Mouse (Mus musculus) T-helper 1 cell (primary cell): ENCODE measurements around the gene Cacna1a.

ENCODE experiments used
- in situ Hi-C: fragments of 300-600 bp; cut with MboI, MseI; formaldehyde crosslinking; loops from one replicate; pipeline ENCODE4 v1.15.1; 2025; ENCODE audit warnings: high pct_unique_total_duplicates

Cacna1a gene

DNA sequence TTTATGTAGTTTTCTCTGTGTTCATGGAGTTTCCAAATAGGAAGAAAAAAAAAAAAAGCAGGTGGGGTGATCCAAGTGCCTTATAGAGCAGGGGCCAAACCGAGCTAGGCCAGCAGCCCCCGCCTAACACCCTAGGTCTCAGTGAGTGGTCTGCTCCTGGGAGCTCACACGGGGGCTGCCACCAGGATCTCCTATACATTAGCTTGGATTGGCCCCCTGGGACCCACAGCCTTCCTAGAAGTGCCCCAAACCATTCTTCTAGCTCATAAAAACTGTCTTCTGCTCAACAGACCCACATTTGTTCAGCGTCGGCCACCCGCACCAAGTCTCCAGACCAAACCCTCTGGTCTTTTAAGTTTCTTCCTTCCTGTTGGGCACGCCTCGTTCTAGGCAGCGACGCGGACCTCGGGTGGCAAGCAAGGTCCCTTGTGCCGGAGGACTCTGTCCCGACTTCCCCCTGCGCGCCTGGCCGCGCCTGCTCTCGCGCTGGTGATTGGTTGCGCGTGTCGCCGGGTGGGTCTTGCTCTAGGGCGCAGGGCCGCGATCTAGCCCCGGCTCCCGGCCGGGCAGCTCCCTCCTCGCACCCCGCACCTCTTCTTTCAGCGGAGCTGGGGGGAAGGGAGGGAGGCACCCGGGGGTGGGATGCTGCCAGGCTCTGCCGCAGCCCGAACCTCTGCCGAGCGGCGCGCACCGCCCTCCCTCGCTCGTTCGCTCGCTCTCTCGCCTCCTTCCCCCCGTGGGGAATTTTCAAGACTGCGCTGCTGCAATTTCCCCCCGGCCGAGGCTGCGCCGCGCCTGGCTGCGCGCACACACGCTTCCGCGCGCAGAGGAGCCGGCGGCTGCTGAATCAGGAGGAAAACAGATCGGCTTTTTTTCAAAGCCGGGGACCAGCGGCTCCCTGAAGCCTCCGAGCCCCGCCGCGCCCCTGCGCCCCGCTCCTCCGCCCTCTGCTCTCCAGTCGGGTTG lies 25.9 kb downstream of the Cacna1a start:
- in situ Hi-C loops: no loop called here

DNA sequence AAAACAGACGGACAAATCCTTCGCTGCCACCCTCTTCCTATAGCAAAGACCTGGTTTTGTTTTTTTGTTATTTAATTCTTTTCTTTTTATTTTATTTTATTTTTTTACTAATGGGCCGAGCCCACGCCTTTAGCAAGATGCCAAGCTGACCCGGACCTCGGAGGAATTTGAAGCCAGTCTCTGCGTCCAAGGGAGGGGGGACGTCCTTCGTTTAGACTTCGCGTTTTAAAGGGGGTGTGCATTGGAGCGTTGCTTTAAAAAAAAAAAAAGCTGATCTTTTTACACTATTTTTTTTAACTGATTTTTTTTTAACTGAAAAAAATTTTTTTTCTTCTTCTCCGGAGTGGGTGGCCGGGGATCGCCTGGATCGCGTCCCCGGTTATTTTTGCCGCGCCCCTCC lies 26.7 kb downstream of the Cacna1a start:
- in situ Hi-C loops: no loop called here

DNA sequence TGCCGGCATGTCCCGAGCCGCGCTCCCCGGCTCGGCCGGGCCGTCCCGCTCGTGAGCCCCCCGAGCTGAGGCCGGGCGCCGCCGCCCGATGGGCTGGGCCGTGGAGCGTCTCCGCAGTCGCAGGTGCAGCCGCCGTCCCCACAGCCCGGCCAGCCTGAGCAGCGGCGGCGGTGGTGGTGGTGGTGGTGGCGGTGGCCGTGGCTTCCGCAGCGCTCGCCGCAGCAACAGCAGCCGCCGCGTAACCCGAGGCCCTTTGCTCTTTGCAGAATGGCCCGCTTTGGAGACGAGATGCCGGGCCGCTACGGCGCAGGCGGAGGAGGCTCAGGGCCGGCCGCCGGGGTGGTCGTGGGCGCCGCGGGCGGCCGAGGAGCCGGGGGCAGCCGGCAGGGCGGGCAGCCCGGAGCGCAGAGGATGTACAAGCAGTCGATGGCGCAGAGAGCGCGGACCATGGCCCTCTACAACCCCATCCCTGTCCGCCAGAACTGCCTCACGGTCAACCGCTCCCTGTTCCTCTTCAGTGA lies 27.2 kb downstream of the Cacna1a start:
- in situ Hi-C loops: no loop called here

DNA sequence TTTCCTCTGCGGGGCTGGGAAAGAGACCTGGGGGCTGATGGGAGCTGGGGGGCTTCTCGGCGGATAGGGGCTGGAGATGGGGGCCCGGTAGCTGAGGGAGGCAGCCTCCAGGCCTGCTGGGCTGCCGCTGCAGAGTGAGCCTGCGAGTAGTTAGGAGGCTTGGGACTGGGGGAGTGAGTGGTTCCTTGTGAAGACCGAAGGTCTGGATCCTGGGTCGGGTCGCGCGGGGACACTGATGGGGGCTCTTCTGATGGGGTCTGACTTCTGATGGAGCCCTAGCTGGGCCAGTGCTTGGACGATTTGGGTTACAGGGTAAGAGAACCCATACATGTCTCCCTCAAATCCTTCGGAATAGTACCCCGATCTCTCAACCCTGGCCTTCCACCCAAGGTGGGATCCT lies 27.8 kb downstream of the Cacna1a start:
- in situ Hi-C loops: no loop called here

DNA sequence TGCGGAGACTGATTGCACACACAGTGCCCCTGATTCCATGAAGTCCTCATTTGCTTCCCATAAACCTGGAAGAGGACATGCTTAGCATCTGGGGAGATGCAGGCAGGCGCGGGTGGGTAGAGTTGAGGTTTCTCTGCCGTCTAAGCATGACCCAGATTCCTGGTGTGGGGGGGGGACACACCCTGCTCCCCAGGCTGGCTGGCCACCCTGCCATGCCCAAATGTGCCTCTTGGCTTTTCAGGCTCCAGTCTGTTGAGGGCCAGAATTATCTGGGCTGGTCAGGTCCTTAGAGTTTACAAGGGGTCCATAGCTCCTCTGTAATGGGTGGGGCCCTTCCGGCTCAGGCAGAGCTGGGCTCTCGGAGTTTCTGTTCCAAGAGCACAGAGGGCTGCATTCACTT lies 28.7 kb downstream of the Cacna1a start:
- in situ Hi-C loops: no loop called here

DNA sequence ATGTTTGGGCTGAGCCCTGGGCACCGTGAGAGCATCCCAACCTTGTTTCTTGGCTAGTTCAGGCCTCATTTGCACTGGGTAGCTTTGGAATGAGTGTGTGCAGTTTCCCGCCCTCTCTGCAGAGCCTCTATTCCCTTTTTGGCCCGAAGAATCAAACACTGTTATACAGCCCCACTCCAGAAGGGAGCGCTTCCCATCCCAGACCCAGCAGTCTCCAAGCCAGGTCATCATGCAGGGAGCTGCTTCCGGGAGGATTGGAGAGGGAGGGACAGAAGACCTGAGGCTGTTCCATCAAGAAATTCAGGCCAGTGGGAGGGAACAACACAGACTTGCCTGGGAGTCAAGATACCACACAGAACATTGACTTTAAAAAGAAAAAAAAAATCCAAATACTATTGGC lies 29.6 kb downstream of the Cacna1a start:
- in situ Hi-C loops: no loop called here

DNA sequence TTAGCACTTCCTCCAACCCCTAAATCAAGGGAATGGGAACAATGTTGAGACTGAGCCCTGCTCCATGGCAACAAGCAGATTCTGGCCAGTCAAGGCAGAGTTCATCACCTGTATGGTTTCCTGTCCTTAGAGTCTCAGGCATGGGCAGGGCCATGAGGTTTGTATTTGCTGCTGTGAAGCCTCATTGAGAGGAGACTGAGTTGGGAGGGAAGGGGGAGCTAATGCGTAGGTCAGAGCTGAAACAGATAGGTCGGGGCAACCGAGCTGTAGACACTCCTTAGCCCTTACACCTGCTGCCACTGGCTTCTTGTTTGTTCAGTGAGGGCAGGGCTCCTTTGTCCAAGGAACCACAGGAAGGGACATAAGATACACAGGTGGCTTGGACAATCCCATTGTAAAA lies 36.2 kb downstream of the Cacna1a start:
- in situ Hi-C loops: no loop called here

DNA sequence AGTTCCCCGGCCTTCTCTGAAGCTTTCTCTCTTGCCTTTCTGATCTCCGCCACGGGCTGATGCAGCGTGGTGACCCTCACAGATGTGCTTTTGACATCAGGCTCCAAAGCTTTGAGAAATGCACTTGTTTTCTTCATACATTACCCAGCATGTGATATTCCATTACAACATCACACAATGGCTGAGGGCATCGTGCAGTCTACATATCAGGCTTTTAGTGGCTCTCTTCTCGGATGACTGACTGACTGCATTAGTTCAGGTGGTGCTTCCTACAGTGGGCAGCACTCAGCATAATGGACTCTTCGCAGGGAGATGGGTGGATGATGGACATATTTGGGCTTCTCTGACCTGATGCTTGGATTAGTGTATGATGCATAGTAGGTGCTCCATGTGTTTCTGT lies 37.8 kb downstream of the Cacna1a start:
- in situ Hi-C loops: no loop called here

DNA sequence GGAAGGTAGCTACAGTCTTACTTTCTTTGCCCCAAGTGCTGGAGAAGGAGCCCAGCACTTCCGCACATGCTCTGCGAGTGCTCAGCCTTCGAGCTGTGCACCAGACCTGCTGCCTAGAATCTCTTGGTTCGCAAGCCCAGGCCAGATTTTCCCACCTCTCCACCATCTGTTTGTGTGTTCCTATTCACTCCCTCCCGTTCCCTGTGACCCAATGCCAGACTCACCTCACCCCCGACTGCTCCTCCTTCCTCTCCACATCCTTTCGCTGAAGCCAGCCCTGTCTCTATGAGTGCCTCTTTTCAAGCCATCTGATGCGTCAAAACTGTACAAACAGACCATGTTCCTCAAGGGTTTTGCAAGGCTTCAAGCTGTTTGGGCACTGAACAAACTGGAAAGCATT lies 38.3 kb downstream of the Cacna1a start:
- in situ Hi-C loops: no loop called here

DNA sequence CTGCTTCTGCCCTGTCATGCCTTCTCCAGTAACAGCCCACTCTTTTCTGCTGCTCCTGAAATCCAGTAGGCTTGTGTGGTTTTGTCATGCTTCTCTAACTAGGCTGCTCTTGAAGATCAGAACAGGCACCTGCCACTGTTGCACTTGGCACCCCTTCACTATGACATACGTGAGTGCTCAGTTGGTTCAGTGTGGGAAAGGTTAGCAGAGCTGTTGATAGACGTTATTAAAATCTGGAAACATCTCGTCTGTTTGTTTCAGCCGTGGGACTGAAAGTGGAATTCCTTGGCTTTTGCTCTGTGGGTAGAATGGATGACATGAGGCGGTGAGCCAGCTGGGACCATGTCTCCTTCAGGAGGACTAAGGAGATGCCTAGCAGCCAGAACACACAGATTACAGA lies 39.8 kb downstream of the Cacna1a start:
- in situ Hi-C loops: no loop called here

DNA sequence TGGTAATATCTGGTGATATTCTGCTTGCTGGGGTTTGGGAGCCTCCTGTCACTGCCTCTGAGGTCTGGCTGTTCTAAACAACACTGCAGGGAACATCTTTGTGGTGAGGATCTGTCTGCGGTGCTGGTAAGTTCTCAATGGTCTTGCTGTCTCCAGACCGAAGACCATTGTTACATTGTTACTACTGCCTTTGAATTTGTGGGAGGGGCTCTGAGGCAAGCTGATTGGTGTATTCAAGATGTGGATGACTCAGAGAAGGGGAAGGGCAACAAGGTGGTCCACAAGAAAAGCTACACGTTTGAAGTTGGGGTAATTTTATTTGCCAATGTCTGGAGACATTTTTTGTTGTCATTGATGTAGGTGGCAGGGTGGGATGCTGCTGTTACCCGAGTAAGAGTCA lies 40.8 kb downstream of the Cacna1a start:
- in situ Hi-C loops: no loop called here

DNA sequence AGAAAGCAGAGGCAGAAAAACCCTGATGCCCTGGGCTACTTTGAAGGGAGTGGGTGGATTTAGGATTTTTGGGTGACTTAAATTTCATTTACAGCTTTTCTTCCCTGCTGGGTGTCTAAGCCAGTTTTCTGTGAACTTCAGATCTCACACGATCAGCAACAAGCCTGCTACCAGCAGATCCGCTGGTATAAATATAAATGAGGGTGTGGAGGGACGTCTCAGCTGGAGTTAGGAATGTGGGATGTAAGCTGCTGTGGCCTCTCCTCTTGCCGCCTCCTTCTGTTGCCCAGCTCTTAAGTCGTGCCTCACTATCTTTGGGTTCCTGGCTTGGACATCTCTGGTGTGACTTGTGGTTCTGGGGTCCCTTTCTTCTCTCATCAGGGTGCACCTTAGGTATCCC lies 41.3 kb downstream of the Cacna1a start:
- in situ Hi-C loops: no loop called here

DNA sequence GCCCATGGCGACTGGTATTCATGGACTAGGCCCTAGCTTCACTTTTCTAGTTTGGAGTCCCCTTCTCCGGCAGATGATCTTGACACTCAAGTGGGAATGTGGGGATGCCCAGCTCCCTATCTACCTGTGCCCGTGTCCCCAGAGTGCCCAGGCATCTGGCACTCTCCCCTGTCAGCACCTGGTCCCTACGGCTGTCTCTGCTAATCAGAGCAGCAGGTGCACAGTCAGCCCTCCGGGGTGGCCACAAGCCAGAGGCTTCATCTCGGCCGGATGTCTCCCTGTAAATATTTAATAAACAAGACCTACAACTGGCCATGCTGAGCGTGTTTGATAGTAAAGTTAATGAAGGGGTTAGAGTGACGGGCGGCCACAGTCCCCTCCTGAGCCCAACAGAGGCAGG lies 47.1 kb downstream of the Cacna1a start:
- in situ Hi-C loops: no loop called here

DNA sequence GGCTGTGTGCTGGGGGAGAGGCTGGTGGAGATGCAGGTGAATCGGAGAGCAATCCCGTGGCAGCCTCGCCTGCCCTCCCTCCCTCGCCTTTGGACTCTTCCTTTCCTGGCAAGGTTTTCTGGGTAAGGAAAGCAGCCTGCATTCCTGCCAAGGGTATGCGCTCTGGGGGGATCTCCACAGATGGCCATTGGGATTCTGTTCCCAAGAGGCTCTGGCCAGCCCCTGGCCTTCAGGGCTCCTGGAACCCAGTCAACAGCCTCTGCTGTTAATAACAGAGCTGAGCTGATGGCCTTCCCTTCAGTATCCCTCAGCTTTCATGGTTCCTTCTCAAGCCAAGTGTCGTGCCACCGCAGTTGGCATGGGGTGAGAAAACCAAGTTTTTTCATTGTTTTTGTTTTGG lies 51.6 kb downstream of the Cacna1a start:
- in situ Hi-C loops: no loop called here

DNA sequence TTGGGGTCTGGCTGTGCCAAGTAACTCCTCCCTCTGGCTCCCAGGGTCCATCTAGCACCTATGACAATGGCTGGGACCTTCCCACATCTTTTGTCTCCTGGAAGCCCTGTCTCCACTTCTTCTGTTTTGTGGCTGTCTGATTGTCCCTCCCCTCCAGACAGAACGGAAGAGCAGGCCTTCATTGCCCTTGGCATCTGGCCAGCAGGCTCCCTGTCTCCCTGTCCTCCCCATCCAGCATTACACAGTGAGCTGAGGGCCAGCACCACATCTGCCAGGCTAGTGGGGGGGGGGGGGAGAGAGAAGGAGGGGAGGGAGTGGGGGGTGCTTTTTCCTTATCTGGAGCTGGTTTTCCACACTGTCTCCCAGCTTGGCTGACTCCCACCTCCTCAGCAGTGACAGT lies 53.8 kb downstream of the Cacna1a start:
- in situ Hi-C loops: no loop called here

DNA sequence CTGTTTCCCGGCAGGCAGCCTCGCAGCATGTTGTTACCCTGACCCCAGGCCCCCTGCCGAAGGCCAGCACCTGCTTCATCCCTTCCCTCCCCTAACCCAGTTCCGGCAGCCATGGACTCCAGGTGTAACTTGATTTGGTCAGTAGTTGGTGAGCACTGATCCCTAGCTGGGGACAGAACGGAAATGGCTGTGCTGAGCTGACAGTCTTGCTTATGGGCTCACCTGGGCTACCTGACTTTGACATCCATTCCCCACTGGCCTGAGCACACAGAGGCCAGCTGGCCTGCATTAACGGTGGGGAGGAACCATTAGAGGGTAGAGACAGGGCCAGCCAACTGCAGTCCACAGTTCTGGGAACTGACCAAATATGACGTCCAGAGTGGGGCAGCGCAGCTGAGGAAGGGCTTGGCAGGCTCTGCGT lies 58.3 kb downstream of the Cacna1a start:
- in situ Hi-C loops: no loop called here

DNA sequence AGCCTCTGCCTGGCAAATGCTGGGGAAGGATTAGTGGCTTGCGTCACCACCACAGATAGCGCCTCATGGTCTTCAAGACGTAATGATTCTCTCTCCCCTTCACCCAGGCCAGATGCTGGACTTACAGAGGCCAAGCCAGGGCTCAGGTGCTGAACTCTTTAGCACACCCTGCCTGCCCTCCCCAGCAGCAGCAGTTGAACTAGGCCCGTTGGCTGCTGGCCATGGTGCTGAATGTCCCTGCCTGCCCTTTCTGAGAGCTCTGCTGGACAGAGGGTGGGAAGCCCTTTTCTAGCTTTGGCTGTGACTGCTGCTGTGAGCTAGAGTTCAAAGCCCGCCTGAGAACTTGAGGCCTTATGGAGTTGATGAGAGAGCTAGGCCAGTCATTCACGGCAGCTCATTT lies 66.3 kb downstream of the Cacna1a start:
- in situ Hi-C loops: no loop called here

DNA sequence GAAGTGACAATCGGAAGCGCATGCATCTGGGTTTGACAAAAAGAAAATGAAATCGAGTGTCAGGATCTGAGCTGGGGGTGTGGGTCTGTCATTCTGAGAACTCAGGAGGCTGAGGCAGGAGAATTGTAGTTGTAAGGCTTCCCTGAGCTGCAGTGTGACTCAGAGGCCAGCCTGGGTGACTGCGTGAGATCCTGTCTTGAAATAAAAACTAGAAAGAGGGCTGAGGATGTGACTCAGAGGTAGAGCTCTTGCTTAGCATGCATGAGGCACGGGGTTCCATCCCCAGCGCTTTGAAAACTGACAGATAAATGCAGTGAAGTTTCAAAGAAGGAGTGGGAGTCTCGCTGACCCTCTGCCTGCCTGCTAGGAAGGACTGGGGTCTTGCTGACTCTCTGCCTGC lies 70.6 kb downstream of the Cacna1a start:
- in situ Hi-C loops: no loop called here

DNA sequence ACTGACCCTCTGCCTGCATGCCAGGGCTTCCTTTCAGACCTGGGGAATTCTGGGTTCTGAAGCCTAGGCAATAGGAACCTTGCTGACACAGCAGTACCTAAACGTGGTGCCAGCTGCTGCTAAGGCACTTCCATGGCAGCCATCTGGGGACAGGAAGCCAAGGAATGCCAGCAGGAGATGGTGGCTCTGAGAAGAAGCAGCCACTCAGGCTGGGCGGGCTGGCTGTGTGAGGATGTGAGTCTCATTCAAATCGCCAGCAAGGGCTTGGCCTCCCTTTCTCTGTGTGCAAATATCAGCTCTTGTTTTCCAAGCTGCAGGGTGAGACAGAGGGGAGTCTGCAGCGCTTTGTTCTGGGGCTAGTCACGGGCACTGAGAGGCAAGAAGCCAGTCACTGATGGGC lies 71.0 kb downstream of the Cacna1a start:
- in situ Hi-C loops: no loop called here

DNA sequence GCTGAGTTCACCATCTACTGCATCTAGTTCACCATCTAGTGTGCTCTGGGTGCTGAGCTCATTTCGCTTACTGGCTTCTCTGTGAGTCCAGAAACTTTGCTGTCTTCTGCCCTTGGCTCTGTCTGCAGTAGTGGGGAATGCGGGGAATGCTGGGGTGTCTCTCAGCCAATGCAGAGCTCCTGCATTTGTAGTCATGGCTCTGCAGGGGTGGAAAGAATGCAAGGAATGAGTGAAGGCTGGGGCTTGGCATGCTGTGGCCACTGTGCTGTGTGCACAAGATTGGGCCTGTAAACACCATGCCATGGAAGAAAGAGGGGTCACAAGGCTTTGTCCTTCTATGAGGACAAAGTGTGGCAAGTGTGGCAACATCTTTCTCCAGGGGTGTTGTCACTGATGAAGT lies 72.5 kb downstream of the Cacna1a start:
- in situ Hi-C loops: no loop called here

DNA sequence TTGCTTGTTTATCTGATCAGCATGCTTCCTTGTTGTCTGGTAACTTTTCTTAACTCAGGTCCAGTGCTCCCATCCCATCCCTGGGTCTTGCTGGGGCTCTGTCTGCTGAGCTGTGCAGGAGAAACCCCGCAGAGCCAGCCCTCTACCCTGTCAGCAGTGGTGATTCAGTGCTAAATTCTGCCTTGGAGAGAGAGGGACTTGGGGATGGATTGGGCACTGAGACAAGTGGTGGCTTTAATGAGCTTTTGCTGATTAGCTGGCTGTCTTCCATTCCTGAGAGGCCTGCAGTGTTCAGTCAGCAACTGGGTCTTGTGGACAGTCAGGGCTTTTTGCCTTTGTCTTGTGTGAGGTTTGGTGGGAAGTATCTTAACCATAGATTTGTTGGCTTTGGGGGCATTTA lies 78.7 kb downstream of the Cacna1a start:
- in situ Hi-C loops: no loop called here

DNA sequence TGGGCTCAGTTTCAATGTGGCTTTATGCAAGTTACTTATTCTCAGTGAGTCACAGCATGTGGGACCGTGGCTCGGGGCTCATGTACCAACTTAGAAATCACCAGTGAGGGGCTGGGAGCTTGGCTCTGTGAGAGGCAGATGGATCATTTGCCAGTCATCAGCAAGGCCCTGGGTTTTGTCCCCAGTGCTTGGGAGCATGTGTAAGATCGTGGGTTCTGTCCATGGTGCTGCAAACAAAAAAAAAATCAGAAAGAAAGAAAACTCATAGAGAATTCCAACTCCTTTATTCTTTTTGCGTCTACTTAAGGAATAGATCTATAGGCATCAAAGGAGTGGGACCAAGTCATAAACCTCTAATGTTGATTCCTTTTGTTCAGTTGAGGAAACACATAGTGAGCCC lies 80.8 kb downstream of the Cacna1a start:
- in situ Hi-C loops: no loop called here

DNA sequence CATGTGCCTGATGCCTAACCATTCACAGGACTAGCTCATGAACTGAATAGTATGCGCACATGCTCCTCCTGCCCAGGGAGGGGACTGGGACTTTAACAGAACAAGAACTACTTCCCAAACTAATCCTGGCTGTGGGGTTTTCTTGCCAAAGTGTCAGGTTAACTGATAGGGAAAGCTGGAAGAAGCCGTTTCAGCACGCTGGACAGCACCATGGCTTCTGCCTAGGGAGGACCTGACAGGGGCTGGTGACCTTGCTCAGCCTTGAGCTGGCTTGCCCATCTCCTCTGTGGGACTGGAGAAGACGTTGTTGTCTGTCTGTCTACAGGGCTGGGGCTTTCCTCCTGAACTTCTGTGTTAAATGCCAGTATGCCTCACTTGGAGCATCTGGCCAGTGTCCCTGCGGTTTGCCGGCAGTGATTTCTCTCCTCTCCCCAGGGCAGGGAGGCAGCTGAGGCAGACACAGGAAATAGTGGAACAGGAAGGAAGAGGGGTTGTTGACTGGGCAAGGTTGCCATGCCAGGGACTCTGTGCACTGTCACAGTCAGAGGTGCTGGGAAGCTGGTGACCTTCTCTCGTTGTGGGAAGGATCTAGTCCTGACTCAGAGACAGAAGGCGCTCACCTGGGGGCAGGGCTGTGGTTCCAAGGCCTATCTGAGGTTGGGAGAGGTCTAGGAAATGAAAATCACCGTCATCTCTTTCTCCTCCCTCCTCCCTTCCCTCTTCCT lies 83.2 kb downstream of the Cacna1a start:
- in situ Hi-C loops: no loop called here
